Mouse (Mus musculus) ovary, postnatal 14 days (tissue): ENCODE results near the gene Cxcl3.

Experiments
- DNase-seq: peaks from one replicate; pipeline ENCODE4 v3.0.0; 2022; ENCODE audit warnings: low spot score

The Cxcl3 gene

GRCm38 (mm10) chr5:90785659-90786588, at the start of gene Cxcl3:
TSS of gene Cxcl3 (plus strand) at chr5:90786103.
- peak; percentile 21 for DNase-seq

- no peak for DNase-seq
Observed at GRCm38 (mm10) chr5:90742029-90742428, 43.9 kb upstream of the Cxcl3 start.

GRCm38 (mm10) chr5:90753934-90754333, 32.0 kb upstream of the Cxcl3 start:
- DNase-seq = no peak

GRCm38 (mm10) chr5:90758020-90758605, 27.8 kb upstream of the Cxcl3 start:
- peak; percentile 9 for DNase-seq

GRCm38 (mm10) chr5:90759077-90760065, 26.5 kb upstream of the Cxcl3 start, which contains the start of gene Cxcl5:
TSS of gene Cxcl5 (plus strand) at chr5:90759360.
- DNase-seq = peak; percentile 8

- no peak for DNase-seq
Observed at GRCm38 (mm10) chr5:90760303-90760702, 25.6 kb upstream of the Cxcl3 start.

GRCm38 (mm10) chr5:90760844-90761243, 25.1 kb upstream of the Cxcl3 start:
- no peak for DNase-seq

GRCm38 (mm10) chr5:90761834-90762233, 24.1 kb upstream of the Cxcl3 start:
- DNase-seq = no peak

GRCm38 (mm10) chr5:90763912-90764665, 21.8 kb upstream of the Cxcl3 start:
- DNase-seq = no peak

GRCm38 (mm10) chr5:90765821-90766606, 19.9 kb upstream of the Cxcl3 start:
- no peak for DNase-seq

GRCm38 (mm10) chr5:90768218-90768617, 17.7 kb upstream of the Cxcl3 start, which contains the start of gene Ppbp:
TSS of gene Ppbp (plus strand) at chr5:90768518.
- no peak for DNase-seq

GRCm38 (mm10) chr5:90771369-90771768, 14.5 kb upstream of the Cxcl3 start:
- DNase-seq = no peak

- no peak for DNase-seq
Observed at GRCm38 (mm10) chr5:90771880-90772653, 13.8 kb upstream of the Cxcl3 start, which contains the start of gene Pf4. TSS of gene Pf4 (plus strand) at chr5:90772435.

GRCm38 (mm10) chr5:90775562-90775961, 10.3 kb upstream of the Cxcl3 start:
- DNase-seq = no peak

GRCm38 (mm10) chr5:90777621-90778020, 8.3 kb upstream of the Cxcl3 start:
- no peak for DNase-seq

- DNase-seq = no peak
Observed at GRCm38 (mm10) chr5:90778856-90779255, 7.0 kb upstream of the Cxcl3 start.

GRCm38 (mm10) chr5:90783697-90784096, 2.2 kb upstream of the Cxcl3 start:
- DNase-seq = no peak

GRCm38 (mm10) chr5:90788114-90788513, 2.2 kb downstream of the Cxcl3 start:
- no peak for DNase-seq

GRCm38 (mm10) chr5:90789306-90790073, 3.6 kb downstream of the Cxcl3 start:
- no peak for DNase-seq
